Comparison of ENCODE assay signal across 28 mouse cellular contexts in the genomic region with DNA sequence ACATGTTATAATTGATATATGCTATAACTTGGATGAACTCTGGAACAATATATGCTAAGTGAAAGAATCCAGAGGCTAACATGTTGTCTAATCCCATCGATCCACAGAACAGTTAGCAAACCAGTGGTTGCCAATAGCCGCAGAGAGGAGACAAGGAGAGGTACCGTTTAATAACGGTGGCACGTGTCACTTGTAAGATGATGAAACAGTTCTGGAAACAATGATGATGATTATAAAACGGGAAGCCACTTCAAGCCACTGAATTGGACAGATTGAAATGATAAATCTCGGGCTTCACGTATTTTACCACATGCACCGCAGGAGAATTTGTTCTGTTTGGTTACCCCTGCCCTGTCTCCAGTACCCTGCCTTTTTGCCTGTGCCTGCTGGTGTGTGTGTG.
A peak's percentile ranks its signal among the peaks of the same experiment; 100 is the strongest.
DNase-seq lines count a peak whose midpoint lies in the region; ATAC-seq and TF ChIP-seq lines count a peak whose summit lies in the region.
"Had no signal": no experiment of that assay in that cellular context is flagged by ENCODE, and none has a peak within 500 bp of the region (broad histone marks: within the 10 kb centered on the region; RNA-seq: fewer than 3 reads in every experiment).

No protein-coding gene starts in this region.

- H3K27ac ChIP-seq in midbrain, embryonic 11.5 days (ENCODE audit: low read depth, low read length), result no peak overlapping the region
- no peak overlapping the region for H3K27ac ChIP-seq in midbrain, embryonic 16.5 days (ENCODE audit: low read length)
- no peak overlapping the region for H3K27ac ChIP-seq in intestine, postnatal 0 days (ENCODE audit: low read depth, low read length)
- H3K27ac ChIP-seq in hindbrain, postnatal 0 days, result no peak overlapping the region
- H3K27ac ChIP-seq: embryonic facial prominence, embryonic 13.5 days; embryonic facial prominence, embryonic 15.5 days; forebrain, embryonic 13.5 days; forebrain, embryonic 15.5 days had no signal

- no peak overlapping the region for H3K9ac ChIP-seq in midbrain, embryonic 11.5 days (ENCODE audit: low read length)
- no peak overlapping the region for H3K9ac ChIP-seq in midbrain, embryonic 16.5 days (ENCODE audit: low read depth, low read length)
- H3K9ac ChIP-seq in intestine, postnatal 0 days (ENCODE audit: low read depth, low read length), result no peak overlapping the region
- no peak overlapping the region for H3K9ac ChIP-seq in hindbrain, postnatal 0 days (replicated peaks; ENCODE audit: low read length)
- H3K9ac ChIP-seq: embryonic facial prominence, embryonic 13.5 days; embryonic facial prominence, embryonic 15.5 days; forebrain, embryonic 13.5 days; forebrain, embryonic 15.5 days; forebrain, postnatal 0 days had no signal

- DNase-seq in midbrain, embryonic 11.5 days (ENCODE audit: low spot score, missing footprints), result peak; percentile 69
- no peak for DNase-seq in hindbrain, postnatal 0 days (ENCODE audit: low spot score)
- DNase-seq: adrenal gland, adult 8-10 months; adrenal gland, postnatal 14 days; adrenal gland, postnatal 36 days; B cell, adult 2 months; cerebellum, adult 11-12 months; cerebellum, adult 2 months; cerebellum, adult 9-10 months; cerebellum, postnatal 10 days; cerebellum, postnatal 25 days; embryo, embryonic 11 days; forebrain, postnatal 0 days had no signal

- no peak overlapping the region for H3K4me2 ChIP-seq in midbrain, embryonic 11.5 days
- H3K4me2 ChIP-seq in midbrain, embryonic 16.5 days (ENCODE audit: low read length), result no peak overlapping the region
- H3K4me2 ChIP-seq in intestine, postnatal 0 days (replicated peaks; ENCODE audit: low read depth), result no peak overlapping the region
- H3K4me2 ChIP-seq in hindbrain, postnatal 0 days (ENCODE audit: low read depth, low read length), result no peak overlapping the region
- H3K4me2 ChIP-seq: embryonic facial prominence, embryonic 13.5 days; embryonic facial prominence, embryonic 15.5 days; forebrain, embryonic 13.5 days; forebrain, embryonic 15.5 days had no signal

- H3K9me3 ChIP-seq in midbrain, embryonic 11.5 days (ENCODE audit: control insufficient read depth, low read length), result no peaks in the 10 kb centered on the region
- no peaks in the 10 kb centered on the region for H3K9me3 ChIP-seq in midbrain, embryonic 16.5 days (replicated peaks; ENCODE audit: control insufficient read depth, low read length, poor library complexity, severe bottlenecking)
- no peaks in the 10 kb centered on the region for H3K9me3 ChIP-seq in intestine, postnatal 0 days (ENCODE audit: control insufficient read depth)
- H3K9me3 ChIP-seq in hindbrain, postnatal 0 days (ENCODE audit: low read length), result no peaks in the 10 kb centered on the region
- H3K9me3 ChIP-seq: embryonic facial prominence, embryonic 15.5 days; forebrain, embryonic 13.5 days; forebrain, embryonic 15.5 days had no signal

- no peak for TF ChIP-seq CTCF in intestine, postnatal 0 days (IDR thresholded peaks at IDR 0.05; ENCODE audit: low read depth)
- no peak for TF ChIP-seq CTCF in hindbrain, postnatal 0 days (IDR thresholded peaks at IDR 0.05; ENCODE audit: low read depth)

- no peak for ATAC-seq in midbrain, embryonic 11.5 days (ENCODE audit: low FRiP score)
- ATAC-seq in midbrain, embryonic 16.5 days, result no peak
- peak; percentile 45 for ATAC-seq in common myeloid progenitor, adult 5-6 weeks (replicated peaks; ENCODE audit: low read depth, poor library complexity, severe bottlenecking)
- peak; percentile 30; the same call in 1 of the 2 replicates for ATAC-seq in megakaryocyte, adult 5-6 weeks (ENCODE audit: poor library complexity, severe bottlenecking)
- ATAC-seq in erythroid progenitor cell, adult 5-6 weeks (replicated peaks; ENCODE audit: low FRiP score, poor library complexity, severe bottlenecking), result no peak
- no peak for ATAC-seq in intestine, postnatal 0 days
- no peak for ATAC-seq in hindbrain, postnatal 0 days
- ATAC-seq: activated CD4-positive, CD25-positive, alpha-beta regulatory T cell, adult 4 months; CD4-positive, CD25-positive, alpha-beta regulatory T cell, adult 4 months; forebrain, embryonic 13.5 days; forebrain, embryonic 15.5 days; forebrain, postnatal 0 days; Patski had no signal

- no peaks in the 10 kb centered on the region for H3K27me3 ChIP-seq in midbrain, embryonic 11.5 days (ENCODE audit: control insufficient read depth, insufficient read depth, low read length)
- no peaks in the 10 kb centered on the region for H3K27me3 ChIP-seq in midbrain, embryonic 16.5 days (ENCODE audit: control insufficient read depth, insufficient read depth, low read depth, low read length)
- no peaks in the 10 kb centered on the region for H3K27me3 ChIP-seq in intestine, postnatal 0 days (replicated peaks; ENCODE audit: control insufficient read depth, insufficient read depth, low read length)
- H3K27me3 ChIP-seq in hindbrain, postnatal 0 days (ENCODE audit: insufficient read depth, low read length), result no peaks in the 10 kb centered on the region
- H3K27me3 ChIP-seq: CH12.LX; embryonic facial prominence, embryonic 13.5 days; embryonic facial prominence, embryonic 15.5 days; forebrain, embryonic 13.5 days; forebrain, embryonic 15.5 days had no signal

- H3K4me3 ChIP-seq in midbrain, embryonic 11.5 days (ENCODE audit: low read depth, low read length), result no peak overlapping the region
- H3K4me3 ChIP-seq in midbrain, embryonic 16.5 days (ENCODE audit: low read depth, low read length), result no peak overlapping the region
- H3K4me3 ChIP-seq in intestine, postnatal 0 days (ENCODE audit: low read depth, low read length), result no peak overlapping the region
- no peak overlapping the region for H3K4me3 ChIP-seq in hindbrain, postnatal 0 days (ENCODE audit: low read length)
- H3K4me3 ChIP-seq: embryonic facial prominence, embryonic 13.5 days; embryonic facial prominence, embryonic 15.5 days; erythroblast, embryonic 14.5 days; forebrain, embryonic 13.5 days; forebrain, embryonic 15.5 days had no signal

- 90% methylated on average over 9 of the region's 9 CpGs for WGBS in midbrain, embryonic 11.5 days
- 90% methylated on average over 9 of the region's 9 CpGs for WGBS in midbrain, embryonic 16.5 days
- 93% methylated on average over 9 of the region's 9 CpGs for WGBS in intestine, postnatal 0 days
- WGBS in hindbrain, postnatal 0 days, result 86% methylated on average over 9 of the region's 9 CpGs

- peaks cover 2% of the 10 kb centered on the region; the same call in 1 of the 2 replicates for H3K4me1 ChIP-seq in midbrain, embryonic 11.5 days (ENCODE audit: control insufficient read depth, insufficient read depth, low read length)
- peaks cover 4% of the 10 kb centered on the region; the same call in 1 of the 2 replicates for H3K4me1 ChIP-seq in midbrain, embryonic 16.5 days (ENCODE audit: control insufficient read depth, insufficient read depth, low read length)
- H3K4me1 ChIP-seq in intestine, postnatal 0 days (replicated peaks; ENCODE audit: control insufficient read depth, insufficient read depth, low read length), result no peaks in the 10 kb centered on the region
- H3K4me1 ChIP-seq in hindbrain, postnatal 0 days (ENCODE audit: insufficient read depth, low read length), result no peaks in the 10 kb centered on the region
- H3K4me1 ChIP-seq: forebrain, embryonic 13.5 days; forebrain, embryonic 15.5 days had no signal

- H3K36me3 ChIP-seq in midbrain, embryonic 11.5 days (ENCODE audit: control insufficient read depth, insufficient read depth, low read length), result no peaks in the 10 kb centered on the region
- H3K36me3 ChIP-seq in midbrain, embryonic 16.5 days (ENCODE audit: control insufficient read depth, insufficient read depth, low read length), result no peaks in the 10 kb centered on the region
- H3K36me3 ChIP-seq in intestine, postnatal 0 days (ENCODE audit: control insufficient read depth, insufficient read depth), result no peaks in the 10 kb centered on the region
- H3K36me3 ChIP-seq in hindbrain, postnatal 0 days (ENCODE audit: insufficient read depth, low read length), result no peaks in the 10 kb centered on the region
- H3K36me3 ChIP-seq: embryonic facial prominence, embryonic 13.5 days; embryonic facial prominence, embryonic 15.5 days; forebrain, embryonic 15.5 days; G1E had no signal

Comparison
In these comparisons a context has a peak if more than half of its experiments do, and no peak if none do; other contexts are left out.
1. ATAC-seq: peak in common myeloid progenitor, adult 5-6 weeks (single experiment) and megakaryocyte, adult 5-6 weeks (single experiment); none in midbrain, embryonic 11.5 days (single experiment), midbrain, embryonic 16.5 days (single experiment), erythroid progenitor cell, adult 5-6 weeks (single experiment), intestine, postnatal 0 days (single experiment) and hindbrain, postnatal 0 days (single experiment).